Comparison of ENCODE assay signal across 8 mouse cellular contexts in the genomic region with DNA sequence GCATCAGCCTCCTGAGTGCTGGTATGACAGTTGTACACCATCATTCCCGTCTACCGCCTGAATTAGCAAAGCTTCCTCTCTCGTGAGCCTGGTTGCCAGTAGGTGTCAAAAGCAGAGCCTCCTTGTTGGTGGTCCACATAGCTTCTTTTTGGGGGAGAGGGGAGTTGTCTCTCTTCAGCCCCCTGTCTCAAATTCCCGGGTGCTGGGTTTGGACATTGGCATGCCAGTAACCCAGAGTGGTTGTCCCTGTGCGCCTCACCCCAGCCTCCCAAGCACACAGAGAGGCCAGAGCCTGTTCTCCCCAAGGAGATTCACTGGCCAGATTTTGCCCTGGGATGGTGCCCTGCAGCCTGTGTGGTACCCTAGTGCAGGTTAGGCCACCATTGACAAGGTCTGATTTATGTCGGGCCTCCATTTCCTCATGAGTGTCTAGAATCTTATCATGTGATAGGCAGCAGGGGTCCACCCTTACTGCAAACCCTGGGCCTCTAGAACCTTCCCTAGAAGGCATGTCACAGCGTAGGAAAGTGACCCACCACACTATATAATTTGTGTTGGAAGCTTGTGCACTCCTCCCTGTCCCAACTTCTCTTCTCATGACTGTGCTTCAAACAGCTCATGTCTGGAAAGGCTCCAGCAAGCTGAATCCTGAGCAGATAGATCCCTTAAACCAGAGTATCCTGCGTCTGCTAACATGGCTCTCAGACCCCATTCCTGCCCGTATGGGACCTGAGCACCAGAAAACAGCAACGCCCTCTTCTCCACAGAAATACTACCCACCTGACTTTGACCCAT. TPM values are rescaled to one million over a fixed set of nuclear protein-coding genes. Genes with fewer than 3 reads are reported as not detected.
DNase-seq lines count a peak whose midpoint lies in the region; ATAC-seq lines count a peak whose summit lies in the region.

No protein-coding gene starts in this region.

- WGBS in kidney, embryonic 15.5 days = 73% methylated on average over 10 of the region's 10 CpGs
- WGBS in heart, embryonic 16.5 days = 69% methylated on average over 10 of the region's 10 CpGs
- 80% methylated on average over 10 of the region's 10 CpGs for WGBS in midbrain, embryonic 10.5 days

- H3K27me3 ChIP-seq in kidney, embryonic 15.5 days = peaks cover 7% of the 10 kb centered on the region; the same call in 1 of the 2 replicates
- peaks cover 8% of the 10 kb centered on the region; the same call in 1 of the 2 replicates for H3K27me3 ChIP-seq in heart, embryonic 16.5 days (ENCODE audit: control insufficient read depth, insufficient read depth, low read length)
- peaks cover 5% of the 10 kb centered on the region for H3K27me3 ChIP-seq in midbrain, embryonic 10.5 days (ENCODE audit: low read depth, poor library complexity, severe bottlenecking)

- peak overlapping the region; percentile 98 for H3K27ac ChIP-seq in kidney, embryonic 15.5 days
- H3K27ac ChIP-seq in heart, embryonic 16.5 days (ENCODE audit: low read length) = peak overlapping the region; percentile 98
- peak overlapping the region; percentile 89 for H3K27ac ChIP-seq in midbrain, embryonic 10.5 days (replicated peaks)

- peaks cover 38% of the 10 kb centered on the region for H3K4me1 ChIP-seq in kidney, embryonic 15.5 days
- H3K4me1 ChIP-seq in heart, embryonic 16.5 days (ENCODE audit: control insufficient read depth, insufficient read depth, low read length) = peaks cover 14% of the 10 kb centered on the region
- peaks cover 40% of the 10 kb centered on the region for H3K4me1 ChIP-seq in midbrain, embryonic 10.5 days

- peak overlapping the region; percentile 68 for H3K4me2 ChIP-seq in kidney, embryonic 15.5 days
- peak overlapping the region; percentile 66 for H3K4me2 ChIP-seq in heart, embryonic 16.5 days (ENCODE audit: low read depth, low read length)

- peak overlapping the region; percentile 46 for H3K9ac ChIP-seq in kidney, embryonic 15.5 days
- H3K9ac ChIP-seq in heart, embryonic 16.5 days (ENCODE audit: low read length) = peak overlapping the region; percentile 82

- H3K36me3 ChIP-seq in kidney, embryonic 15.5 days = peaks cover 46% of the 10 kb centered on the region
- peaks cover 14% of the 10 kb centered on the region for H3K36me3 ChIP-seq in heart, embryonic 16.5 days (ENCODE audit: control insufficient read depth, insufficient read depth)
- H3K36me3 ChIP-seq in midbrain, embryonic 10.5 days = peaks cover 46% of the 10 kb centered on the region

- H3K9me3 ChIP-seq in kidney, embryonic 15.5 days (replicated peaks) = no peaks in the 10 kb centered on the region
- no peaks in the 10 kb centered on the region for H3K9me3 ChIP-seq in heart, embryonic 16.5 days (replicated peaks; ENCODE audit: control insufficient read depth, low read length)
- no peaks in the 10 kb centered on the region for H3K9me3 ChIP-seq in midbrain, embryonic 10.5 days (replicated peaks)

- no peak for ATAC-seq in kidney, embryonic 15.5 days (replicated peaks; ENCODE audit: low FRiP score)
- no peak for ATAC-seq in heart, embryonic 16.5 days (replicated peaks; ENCODE audit: extremely low read depth, insufficient read depth, low FRiP score)

- no peak for DNase-seq in kidney, adult 9 months
- peak; percentile 39 for DNase-seq in cerebellum, adult 8-10 months
- DNase-seq in midbrain, embryonic 10.5 days (ENCODE audit: low spot score) = no peak
- DNase-seq in gastrocnemius, postnatal 36 days = no peak
- DNase-seq in thymus, postnatal 14 days = no peak
- no peak for DNase-seq in thymus, adult 18-20 months

- intact Hi-C loops in gastrocnemius, postnatal 36 days (cut with DNase I) = no loop called here

- peak overlapping the region; percentile 59 for H3K4me3 ChIP-seq in kidney, embryonic 15.5 days (replicated peaks)
- peak overlapping the region; percentile 73 for H3K4me3 ChIP-seq in heart, embryonic 16.5 days (ENCODE audit: low read length)
- H3K4me3 ChIP-seq in midbrain, embryonic 10.5 days = peak overlapping the region; percentile 58

RNA-seq across cellular contexts. Expression of a gene that starts 1.2 kb away (rescaled TPM):
- 27.4 and 27.5 TPM in 2 replicates for polyA plus RNA-seq in kidney, embryonic 15.5 days (2015; fragmentation: Nextera tagmentation; extraction: Ambion mirVana)
- polyA plus RNA-seq in heart, embryonic 16.5 days (2015; fragmentation: Nextera tagmentation; extraction: Ambion mirVana) = 18.4 and 19.3 TPM in 2 replicates
- polyA plus RNA-seq in midbrain, embryonic 10.5 days (2016; fragmentation: Nextera tagmentation; extraction: Ambion mirVana) = 31.0 and 34.0 TPM in 2 replicates
- 1 to 10 TPM; 7.8 to 8.8 TPM for total RNA-seq in gastrocnemius, postnatal 36 days (2021)

RNA-seq across cellular contexts. Expression of a gene that starts 7.7 kb away (rescaled TPM):
- polyA plus RNA-seq in kidney, embryonic 15.5 days (2015; fragmentation: Nextera tagmentation; extraction: Ambion mirVana) = 1.8 and 2.4 TPM in 2 replicates
- 1.4 and 1.7 TPM in 2 replicates for polyA plus RNA-seq in heart, embryonic 16.5 days (2015; fragmentation: Nextera tagmentation; extraction: Ambion mirVana)
- 2.1 and 2.3 TPM in 2 replicates for polyA plus RNA-seq in midbrain, embryonic 10.5 days (2016; fragmentation: Nextera tagmentation; extraction: Ambion mirVana)
- not detected for total RNA-seq in gastrocnemius, postnatal 36 days (2021)

RNA-seq across cellular contexts. Expression of a gene that starts 10.1 kb away (rescaled TPM):
- 28.8 and 30.1 TPM in 2 replicates for polyA plus RNA-seq in kidney, embryonic 15.5 days (2015; fragmentation: Nextera tagmentation; extraction: Ambion mirVana)
- 6.6 and 6.9 TPM in 2 replicates for polyA plus RNA-seq in heart, embryonic 16.5 days (2015; fragmentation: Nextera tagmentation; extraction: Ambion mirVana)
- polyA plus RNA-seq in midbrain, embryonic 10.5 days (2016; fragmentation: Nextera tagmentation; extraction: Ambion mirVana) = 68.4 and 103 TPM in 2 replicates
- not detected for total RNA-seq in gastrocnemius, postnatal 36 days (2021)

RNA-seq across cellular contexts. Expression of a gene that starts 10.8 kb away (rescaled TPM):
- 5.5 and 5.7 TPM in 2 replicates for polyA plus RNA-seq in kidney, embryonic 15.5 days (2015; fragmentation: Nextera tagmentation; extraction: Ambion mirVana)
- polyA plus RNA-seq in heart, embryonic 16.5 days (2015; fragmentation: Nextera tagmentation; extraction: Ambion mirVana) = 4.9 and 6.5 TPM in 2 replicates
- polyA plus RNA-seq in midbrain, embryonic 10.5 days (2016; fragmentation: Nextera tagmentation; extraction: Ambion mirVana) = 5.4 and 5.8 TPM in 2 replicates
- total RNA-seq in gastrocnemius, postnatal 36 days (2021) = 1 to 10 TPM; 2.6 to 2.7 TPM

RNA-seq across cellular contexts. Expression of a gene that starts 26.2 kb away (rescaled TPM):
- polyA plus RNA-seq in kidney, embryonic 15.5 days (2015; fragmentation: Nextera tagmentation; extraction: Ambion mirVana) = 19.7 and 21.7 TPM in 2 replicates
- 2.3 and 3.5 TPM in 2 replicates for polyA plus RNA-seq in heart, embryonic 16.5 days (2015; fragmentation: Nextera tagmentation; extraction: Ambion mirVana)
- 78.4 and 95.0 TPM in 2 replicates for polyA plus RNA-seq in midbrain, embryonic 10.5 days (2016; fragmentation: Nextera tagmentation; extraction: Ambion mirVana)
- total RNA-seq in gastrocnemius, postnatal 36 days (2021) = not detected
